In the genomic region with DNA sequence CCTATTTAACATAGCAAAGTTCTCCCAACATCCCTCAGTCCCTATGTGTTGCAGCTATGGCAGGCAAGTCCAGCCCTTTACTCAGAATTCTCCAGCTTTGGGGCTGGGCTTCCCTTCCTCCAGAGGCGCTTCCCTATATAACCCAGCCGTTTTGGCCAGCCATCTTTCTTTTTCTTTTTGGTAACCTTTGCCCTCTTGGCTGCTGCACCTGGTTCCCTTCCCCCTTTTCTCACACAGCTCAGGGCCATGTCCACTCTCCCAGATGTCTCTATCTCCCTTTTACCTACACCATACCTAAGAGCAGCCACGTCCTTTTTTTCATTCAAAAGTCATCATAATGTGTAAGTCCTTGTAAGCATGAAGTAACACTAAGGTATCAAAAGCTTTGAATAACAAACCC, we compare ENCODE assay signal across 14 mouse cellular contexts.
"Had no signal": no experiment of that assay in that cellular context is flagged by ENCODE, and none has a peak within 500 bp of the region (broad histone marks: within the 10 kb centered on the region; RNA-seq: fewer than 3 reads in every experiment).

No protein-coding gene starts in this region.

- DNase-seq: kidney, adult 8-10 months; kidney, postnatal 36 days; layer of hippocampus, adult 9-11 months; layer of hippocampus, postnatal 36 days; left cerebral cortex, postnatal 4 days; lung, adult 18-20 months; right cerebral cortex, adult 18-20 months; right cerebral cortex, postnatal 25 days; thymus, postnatal 4 days had no signal

- H3K27me3 ChIP-seq: limb, embryonic 13.5 days; neural tube, embryonic 15.5 days had no signal

- ATAC-seq: intestine, embryonic 16.5 days; midbrain, embryonic 13.5 days had no signal

- H3K9me3 ChIP-seq: limb, embryonic 13.5 days; midbrain, embryonic 13.5 days; neural tube, embryonic 15.5 days had no signal

- H3K36me3 ChIP-seq: limb, embryonic 13.5 days; midbrain, embryonic 13.5 days; neural tube, embryonic 15.5 days had no signal

- H3K27ac ChIP-seq: kidney, postnatal 0 days; midbrain, embryonic 13.5 days; neural tube, embryonic 15.5 days had no signal
